Mouse (Mus musculus) forebrain, embryonic 13.5 days (tissue): ENCODE results near the gene Tmprss9. TPM values are rescaled to one million over a fixed set of nuclear protein-coding genes. Genes with fewer than 3 reads are reported as not detected.

Experiments
- ATAC-seq: fragments of 200-750 bp; cut with Nextera tagmentation; 2 replicates; pipeline ENCODE4 v1.8.0; 2017
- H3K27ac ChIP-seq: fragments of 300-500 bp; sonication (generic); 2 replicates; pipeline ENCODE4 v1.5.1; 2015; ENCODE audit warnings: inconsistent platforms, mild to moderate bottlenecking, moderate library complexity
- H3K27me3 ChIP-seq: fragments of 300-500 bp; sonication (generic); 2 replicates; pipeline ENCODE4 v1.6.1; 2015; ENCODE audit warnings: mild to moderate bottlenecking, inconsistent platforms
- H3K36me3 ChIP-seq: fragments of 300-500 bp; sonication (generic); 2 replicates; pipeline ENCODE4 v1.6.1; 2015; ENCODE audit warnings: mild to moderate bottlenecking, inconsistent platforms; ENCODE audit not compliant: poor library complexity, severe bottlenecking
- H3K4me1 ChIP-seq: fragments of 300-500 bp; sonication (generic); 2 replicates; pipeline ENCODE4 v1.6.1; 2015; ENCODE audit warnings: inconsistent platforms
- H3K4me2 ChIP-seq: fragments of 300-500 bp; sonication (generic); 2 replicates; pipeline ENCODE4 v1.6.1; 2015; ENCODE audit warnings: inconsistent platforms, mild to moderate bottlenecking, moderate library complexity
- H3K4me3 ChIP-seq: fragments of 300-500 bp; sonication (generic); 2 replicates; pipeline ENCODE4 v1.5.1; 2015; ENCODE audit warnings: mild to moderate bottlenecking, inconsistent platforms
- H3K9ac ChIP-seq: fragments of 300-500 bp; sonication (generic); 2 replicates; pipeline ENCODE4 v1.6.1; 2015; ENCODE audit warnings: mild to moderate bottlenecking, inconsistent platforms
- H3K9me3 ChIP-seq: fragments of 300-500 bp; sonication (generic); replicated peaks from 2 replicates; pipeline ENCODE4 v1.6.1; 2016; ENCODE audit warnings: inconsistent platforms
- WGBS: fragments of 180-500 bp; shearing (Covaris S2); methylation state at CpG from one replicate; pipeline ENCODE4 v1.1.7; 2015; 5-methylcytosine and 5-hydroxymethylcytosine counted together
- microRNA counts: library from miRNA; unstranded; fragments of <30 nt; microRNA quantifications from one replicate; lab custom pipeline; 2016
- microRNA-seq: library from miRNA; unstranded; fragments of <30 nt; microRNA quantifications from one replicate; pipeline ENCODE4, GENCODE M21; 2016
- polyA plus RNA-seq: library from polyadenylated mRNA; unstranded; fragments of >200 nt; fragmentation: Nextera tagmentation; extraction: Ambion mirVana; gene quantifications from 2 replicates; pipeline ENCODE4 v1.2.1, GENCODE M21; 2015

Tmprss9 gene
- polyA plus RNA-seq, 1 experiment from 2014 or later: 0.14 TPM

GRCm38 (mm10) chr10:80946684-80947437 lies 75.2 kb downstream of the Tmprss9 start:
- Histone ChIP-seq H3K27me3 (no peaks in the 10 kb centered on the region), H3K4me3 (no peak overlapping the region), H3K36me3 (no peaks in the 10 kb centered on the region), H3K4me1 (peaks cover 16% of the 10 kb centered on the region), H3K9me3 (no peaks in the 10 kb centered on the region), H3K27ac (no peak overlapping the region), H3K9ac (peak overlapping the region; percentile 16; the same call in 1 of the 2 replicates), H3K4me2 (no peak overlapping the region)
- ATAC-seq: no peak
- WGBS: 60% methylated on average over 14 of the region's 14 CpGs

GRCm38 (mm10) chr10:80947802-80948201 lies 76.2 kb downstream of the Tmprss9 start:
- Histone ChIP-seq H3K9ac (no peak overlapping the region), H3K4me2 (no peak overlapping the region), H3K9me3 (no peaks in the 10 kb centered on the region), H3K36me3 (no peaks in the 10 kb centered on the region), H3K4me1 (peaks cover 16% of the 10 kb centered on the region), H3K27ac (no peak overlapping the region), H3K27me3 (0 out of 2 replicates have a peak, but pooled peaks cover 2% of the 10 kb centered on the region), H3K4me3 (no peak overlapping the region)
- ATAC-seq: no peak
- 43% methylated on average over 2 of the region's 2 CpGs for WGBS

GRCm38 (mm10) chr10:80948570-80948969 lies 76.9 kb downstream of the Tmprss9 start:
- H3K4me3 ChIP-seq: no peak overlapping the region
- H3K27me3 ChIP-seq: 0 out of 2 replicates have a peak, but pooled peaks cover 3% of the 10 kb centered on the region
- ATAC-seq: no peak
- H3K9me3 ChIP-seq: no peaks in the 10 kb centered on the region
- H3K9ac ChIP-seq: no peak overlapping the region
- H3K4me1 ChIP-seq: peaks cover 16% of the 10 kb centered on the region
- no peak overlapping the region; the same call in 1 of the 2 replicates for H3K27ac ChIP-seq
- H3K36me3 ChIP-seq: no peaks in the 10 kb centered on the region
- 32% methylated on average over 6 of the region's 6 CpGs for WGBS
- no peak overlapping the region for H3K4me2 ChIP-seq

- H3K4me1 ChIP-seq: peaks cover 16% of the 10 kb centered on the region
- H3K9ac ChIP-seq: no peak overlapping the region
- 76% methylated on average over 3 of the region's 3 CpGs for WGBS
- H3K4me2 ChIP-seq: no peak overlapping the region
- no peak overlapping the region for H3K27ac ChIP-seq
- H3K27me3 ChIP-seq: 0 out of 2 replicates have a peak, but pooled peaks cover 3% of the 10 kb centered on the region
- H3K4me3 ChIP-seq: no peak overlapping the region
- ATAC-seq: no peak
- no peaks in the 10 kb centered on the region for H3K36me3 ChIP-seq
- no peaks in the 10 kb centered on the region for H3K9me3 ChIP-seq
Measured at GRCm38 (mm10) chr10:80949081-80949480, 77.4 kb downstream of the Tmprss9 start.

MicroRNAs within 50 kb of the gene (microRNA counts, 519-probe panel; counts per million panel counts)
- microRNA mmu-miR-1982 (lab: Ali Mortazavi, UCI): 177 counts per million, percentile 53 among the panel's probes with 10 or more counts

Small RNA genes within 50 kb of the gene (microRNA-seq; reads per million reads assigned to microRNA genes)
- gene Mir1982: 3.0 reads per million, percentile 4 among the genes with 10 or more reads in this experiment

Other genes starting within 250 kb of the Tmprss9 start
- 55.0 and 73.2 TPM in 2 replicates for gene Csnk1g2, start 249.0 kb upstream of the Tmprss9 start, polyA plus RNA-seq
- gene Btbd2, start 214.8 kb upstream of the Tmprss9 start, polyA plus RNA-seq: 59.2 and 61.2 TPM in 2 replicates
- 52.3 and 55.1 TPM in 2 replicates for gene Mknk2, start 193.7 kb upstream of the Tmprss9 start, polyA plus RNA-seq
- gene Mob3a, start 169.9 kb upstream of the Tmprss9 start, polyA plus RNA-seq: 47.9 and 51.6 TPM in 2 replicates
- 24.5 and 26.3 TPM in 2 replicates for gene Izumo4, start 169.7 kb upstream of the Tmprss9 start, polyA plus RNA-seq
- 80.2 and 82.9 TPM in 2 replicates for gene Ap3d1, start 129.6 kb upstream of the Tmprss9 start, polyA plus RNA-seq
- gene Dot1l, start 116.6 kb upstream of the Tmprss9 start, polyA plus RNA-seq: 19.9 and 21.1 TPM in 2 replicates
- 63.5 and 67.3 TPM in 2 replicates for gene Sf3a2, start 73.7 kb upstream of the Tmprss9 start, polyA plus RNA-seq
- gene Plekhj1, start 73.2 kb upstream of the Tmprss9 start, polyA plus RNA-seq: 141 and 151 TPM in 2 replicates
- 0.13 TPM in 1 of 2 replicates, not detected in the other for gene Amh, start 66.6 kb upstream of the Tmprss9 start, polyA plus RNA-seq
- gene Jsrp1, start 58.4 kb upstream of the Tmprss9 start, polyA plus RNA-seq: 0.26 TPM in 1 of 2 replicates, not detected in the other
- 1,581 and 1,699 TPM in 2 replicates for gene Oaz1, start 45.2 kb upstream of the Tmprss9 start, polyA plus RNA-seq
- 1.7 and 2.0 TPM in 2 replicates for gene Lingo3, start 27.8 kb upstream of the Tmprss9 start, polyA plus RNA-seq
- gene Lsm7, start 16.6 kb upstream of the Tmprss9 start, polyA plus RNA-seq: 291 and 325 TPM in 2 replicates
- 40.1 and 45.3 TPM in 2 replicates for gene Sppl2b, start 16.6 kb upstream of the Tmprss9 start, polyA plus RNA-seq
- gene Timm13, start 29.1 kb downstream of the Tmprss9 start, polyA plus RNA-seq: 356 and 364 TPM in 2 replicates
- gene Lmnb2, start 46.4 kb downstream of the Tmprss9 start, polyA plus RNA-seq: 54.0 and 54.9 TPM in 2 replicates
- 4.9 and 5.1 TPM in 2 replicates for gene Gadd45b, start 58.2 kb downstream of the Tmprss9 start, polyA plus RNA-seq
- gene Gng7, start 143.1 kb downstream of the Tmprss9 start, polyA plus RNA-seq: 14.8 and 17.6 TPM in 2 replicates
- 13.4 and 15.0 TPM in 2 replicates for gene Diras1, start 153.8 kb downstream of the Tmprss9 start, polyA plus RNA-seq
- 33.4 and 37.8 TPM in 2 replicates for gene Slc39a3, start 165.6 kb downstream of the Tmprss9 start, polyA plus RNA-seq
- gene Sgta, start 188.3 kb downstream of the Tmprss9 start, polyA plus RNA-seq: 273 and 305 TPM in 2 replicates
- gene Thop1, start 198.2 kb downstream of the Tmprss9 start, polyA plus RNA-seq: 55.8 and 60.5 TPM in 2 replicates
- gene Creb3l3, start 227.0 kb downstream of the Tmprss9 start, polyA plus RNA-seq: 0.30 and 0.42 TPM in 2 replicates
- gene Map2k2, start 234.1 kb downstream of the Tmprss9 start, polyA plus RNA-seq: 200 and 211 TPM in 2 replicates